Mouse (Mus musculus): ENCODE data around the gene Vps13a.

The Vps13a gene

GRCm38 (mm10) chr19:16584546-16584945 is 196.2 kb downstream of the Vps13a start:
- no peak for DNase-seq (ENCODE audit: low read depth, low spot score)

DNA sequence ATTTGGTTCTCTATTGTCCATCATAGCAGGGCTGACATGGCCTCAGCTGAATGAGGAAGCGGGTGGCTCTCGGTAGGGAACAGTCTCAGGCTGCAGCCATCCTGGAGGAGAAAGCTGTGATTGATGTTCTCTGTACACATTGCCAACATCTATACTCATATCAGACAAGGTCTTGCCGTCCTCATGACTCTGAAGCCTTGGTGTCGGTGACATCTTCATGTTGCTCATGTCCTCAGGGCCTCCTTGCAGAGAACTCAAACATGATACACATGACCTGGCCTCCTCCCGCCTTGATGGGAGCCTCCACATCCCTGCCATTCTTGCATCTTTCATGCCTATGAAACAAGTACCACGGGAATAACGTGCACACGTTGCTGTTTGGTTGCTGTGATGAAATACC is 200.2 kb downstream of the Vps13a start:
- DNase-seq (ENCODE audit: low read depth, low spot score) = no peak

DNA sequence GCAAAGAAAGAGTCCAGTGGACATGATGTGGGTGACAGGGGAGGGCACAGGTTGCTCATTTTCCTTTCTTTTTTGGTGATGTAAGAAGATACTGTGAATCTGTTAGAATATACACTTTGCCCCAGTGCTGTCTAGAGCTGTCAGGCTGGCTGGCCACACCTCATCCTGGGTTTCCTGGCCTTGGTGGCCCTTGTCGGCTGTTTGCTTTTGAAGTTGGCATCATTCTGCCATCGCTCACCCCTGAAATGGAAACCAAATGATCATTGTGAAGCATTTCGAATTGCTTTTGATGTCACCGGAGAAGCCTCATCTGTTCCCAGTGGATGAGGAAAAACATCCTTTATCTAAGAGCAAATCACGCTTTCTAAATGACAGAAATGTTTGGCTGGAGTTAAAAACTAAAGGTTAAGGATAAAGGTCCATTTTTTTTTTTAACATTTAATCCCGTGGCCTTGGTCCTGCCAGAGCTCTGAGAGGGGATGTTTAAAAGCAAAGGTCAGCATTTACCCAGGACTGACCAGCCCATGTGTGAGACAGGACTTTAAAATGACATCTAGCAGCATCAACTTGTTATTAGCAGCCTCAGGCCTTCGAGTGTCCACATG is 201.0 kb downstream of the Vps13a start:
- DNase-seq (ENCODE audit: low read depth, low spot score) = no peak

DNA sequence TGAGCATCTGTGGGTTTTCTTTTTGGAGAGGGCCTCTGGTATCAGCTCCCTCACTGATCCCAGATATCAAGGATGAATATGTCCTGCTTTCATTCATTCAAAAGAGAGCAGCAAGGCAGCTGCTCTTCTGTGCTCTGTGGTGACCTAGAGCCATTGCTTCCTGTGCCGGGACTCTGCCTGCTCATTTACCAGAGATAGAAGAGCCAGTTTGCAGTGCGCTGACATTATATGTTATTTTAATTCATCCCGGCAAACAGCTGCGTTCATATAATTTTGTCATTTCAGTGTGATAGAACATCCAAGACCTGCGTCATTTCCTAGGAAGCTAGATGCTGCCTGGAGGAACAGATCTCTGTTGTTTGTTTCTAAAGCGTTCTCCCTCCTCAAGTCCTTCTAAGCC is 203.9 kb downstream of the Vps13a start:
- no peak for DNase-seq (ENCODE audit: low read depth, low spot score)

Measured in WW6 (cell line).